Mouse (Mus musculus): Measurements from ENCODE around the gene Vmn1r37.
"Not testable (repeated sequence)": the region's sequence is repeated elsewhere in the genome, so short reads cannot be mapped to it uniquely, and the experiment has no call there.

Gene Vmn1r37

DNA sequence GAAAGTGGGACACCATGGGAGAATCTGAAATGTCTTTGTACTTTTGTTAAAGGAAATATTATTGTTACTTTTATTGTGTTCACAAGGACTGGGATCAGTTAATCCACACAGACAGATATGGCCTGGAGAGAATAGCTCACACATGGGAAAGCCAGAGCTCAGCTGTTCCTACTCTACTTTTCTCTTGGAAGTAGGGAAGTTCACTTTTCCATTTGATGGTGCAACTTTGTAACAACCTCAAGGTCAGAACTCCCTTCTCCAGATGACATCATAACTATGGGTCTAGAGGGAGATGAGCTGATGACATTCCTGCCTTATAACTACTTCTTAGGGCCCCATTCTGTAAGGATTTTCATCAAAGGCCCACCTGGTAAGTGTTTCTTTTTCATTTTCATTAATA lies at the start of gene Vmn1r37:
TSS of gene Vmn1r37 (plus strand) at position 301 of the 400 bp plus-strand sequence.
- not testable (repeated sequence) for DNase-seq (ENCODE audit: low read depth in 2 of 2, low spot score in 2 of 2)

DNA sequence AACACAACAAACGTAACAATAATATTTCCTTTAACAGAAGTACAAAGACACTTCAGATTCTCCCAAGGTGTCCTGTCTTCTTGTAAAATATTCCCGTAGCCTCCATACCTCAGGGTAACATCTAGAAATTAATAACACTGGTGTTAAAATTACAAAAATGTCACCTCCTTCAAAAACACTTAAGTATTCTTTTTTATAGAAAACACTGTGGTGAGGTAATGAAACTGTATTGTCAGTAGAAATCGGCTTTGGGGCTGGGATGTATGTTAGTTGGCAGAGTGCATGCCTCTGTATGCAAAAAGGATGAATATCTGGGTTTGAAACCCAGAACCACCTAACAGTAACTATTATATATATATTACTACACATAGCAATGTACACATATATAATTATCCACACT lies 43.4 kb upstream of the Vmn1r37 start, which contains the start of gene Vmn1r35:
TSS of gene Vmn1r35 (minus strand) at position 101 of the 400 bp plus-strand sequence.
- DNase-seq (ENCODE audit: low read depth in 2 of 2, low spot score in 2 of 2), result no peak

DNA sequence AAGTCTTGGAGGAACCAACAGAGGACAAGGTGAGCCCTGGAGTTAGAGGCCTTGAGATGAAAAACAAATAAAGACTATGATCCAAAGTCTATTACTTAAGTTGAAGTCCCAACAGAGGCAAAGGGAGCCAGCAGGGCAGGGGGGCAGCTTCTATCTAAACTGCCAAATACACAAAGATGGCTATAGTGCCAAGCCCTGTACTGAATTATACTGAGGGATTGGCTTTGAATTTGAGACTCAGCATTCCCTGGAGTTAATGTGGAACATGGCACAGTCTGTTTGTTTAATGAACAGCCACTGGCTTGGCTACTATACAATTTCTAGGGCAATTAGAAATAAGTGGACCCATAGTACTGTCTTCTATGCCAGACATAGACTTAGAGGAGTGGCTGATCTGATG lies 20.3 kb upstream of the Vmn1r37 start:
- no peak for DNase-seq (ENCODE audit: low read depth in 2 of 2, low spot score in 2 of 2)

DNA sequence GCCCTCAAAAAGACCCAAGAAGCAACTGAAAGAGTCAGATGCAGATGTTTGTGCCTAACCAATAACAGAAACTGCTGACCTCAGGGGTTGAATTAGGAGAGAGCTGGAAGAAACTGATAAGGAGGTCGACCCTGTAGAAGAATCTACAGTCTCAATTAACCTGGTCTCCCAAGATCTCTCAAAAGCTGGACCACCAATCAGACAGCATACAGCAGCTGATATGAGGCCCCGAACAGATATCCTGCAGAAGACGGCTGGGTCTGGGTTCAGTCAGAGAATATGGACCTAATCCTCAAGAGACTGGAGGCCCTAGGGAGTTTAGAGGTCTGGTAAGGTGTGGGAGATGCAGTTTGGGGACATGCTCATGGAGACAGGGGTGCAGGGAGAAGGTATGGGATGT lies 15.3 kb upstream of the Vmn1r37 start:
- DNase-seq (ENCODE audit: low read depth in 2 of 2, low spot score in 2 of 2), result no peak

DNA sequence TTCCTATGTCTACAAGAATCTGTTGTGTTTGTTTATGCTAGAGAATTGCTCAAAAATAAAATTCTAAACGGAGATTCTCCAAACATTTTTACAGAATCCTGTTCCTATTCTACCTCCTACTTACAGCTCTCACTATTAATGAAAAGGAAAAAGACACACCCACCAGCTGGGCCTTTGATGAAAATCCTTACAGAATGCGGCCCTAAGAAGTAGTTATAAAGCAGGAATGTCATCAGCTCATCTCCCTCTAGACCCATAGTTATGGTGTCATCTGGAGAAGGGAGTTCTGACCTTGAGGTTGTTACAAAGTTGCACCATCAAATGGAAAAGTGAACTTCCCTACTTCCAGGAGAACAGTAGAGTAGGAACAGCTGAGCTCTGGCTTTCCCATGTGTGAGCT lies 10.1 kb upstream of the Vmn1r37 start, which contains the start of gene Vmn1r36:
TSS of gene Vmn1r36 (minus strand) at position 101 of the 400 bp plus-strand sequence.
- not testable (repeated sequence) for DNase-seq (ENCODE audit: low read depth in 2 of 2, low spot score in 2 of 2)

DNA sequence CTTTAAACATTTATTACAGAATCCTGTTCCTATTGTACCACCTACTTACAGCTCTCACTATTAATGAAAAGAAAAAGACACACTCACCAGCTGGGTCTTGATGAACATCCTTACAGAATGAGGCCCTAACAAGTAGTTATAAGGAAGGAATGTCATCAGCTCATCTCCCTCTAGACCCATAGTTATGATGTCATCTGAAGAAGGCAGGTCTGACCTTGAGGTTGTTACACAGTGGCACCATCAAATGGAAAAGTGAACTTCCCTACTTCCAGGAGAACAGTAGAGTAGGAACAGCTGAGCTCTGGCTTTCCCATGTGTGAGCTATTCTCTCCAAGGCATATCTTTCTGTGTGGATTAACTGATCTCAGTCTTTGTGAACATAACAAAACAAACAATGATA lies 53.3 kb downstream of the Vmn1r37 start, which contains the start of gene Vmn1r38:
TSS of gene Vmn1r38 (minus strand) at position 101 of the 400 bp plus-strand sequence.
- DNase-seq (ENCODE audit: low read depth in 2 of 2, low spot score in 2 of 2), result not testable (repeated sequence)
